Mouse (Mus musculus) liver, embryonic 15.5 days (tissue): Measurements from ENCODE around the gene Pid1. TPM values are rescaled to one million over a fixed set of nuclear protein-coding genes. Genes with fewer than 3 reads are reported as not detected.
"Not testable (repeated sequence)": the region's sequence is repeated elsewhere in the genome, so short reads cannot be mapped to it uniquely, and the experiment has no call there.

Experiments
- ATAC-seq: fragments of 200-750 bp; cut with Nextera tagmentation; 2 replicates; pipeline ENCODE4 v1.8.0; 2017; ENCODE audit warnings: moderate number of reproducible peaks, mild to moderate bottlenecking, moderate library complexity; ENCODE audit not compliant: insufficient read depth
- H3K27ac ChIP-seq: fragments of 300-500 bp; sonication (generic); replicated peaks from 2 replicates; pipeline ENCODE4 v1.5.1; 2015; ENCODE audit warnings: mild to moderate bottlenecking, inconsistent platforms
- H3K27me3 ChIP-seq: fragments of 300-500 bp; sonication (generic); 2 replicates; pipeline ENCODE4 v1.6.1; 2015; ENCODE audit warnings: mild to moderate bottlenecking, inconsistent platforms
- H3K36me3 ChIP-seq: fragments of 300-500 bp; sonication (generic); replicated peaks from 2 replicates; pipeline ENCODE4 v1.6.1; 2015; ENCODE audit warnings: moderate library complexity, mild to moderate bottlenecking, inconsistent platforms
- H3K4me1 ChIP-seq: fragments of 300-500 bp; sonication (generic); replicated peaks from 2 replicates; pipeline ENCODE4 v1.6.1; 2015; ENCODE audit warnings: inconsistent platforms
- H3K4me2 ChIP-seq: fragments of 300-500 bp; sonication (generic); 2 replicates; pipeline ENCODE4 v1.6.1; 2015; ENCODE audit warnings: moderate library complexity, mild to moderate bottlenecking, inconsistent platforms
- H3K4me3 ChIP-seq: fragments of 300-500 bp; sonication (generic); replicated peaks from 2 replicates; pipeline ENCODE4 v1.5.1; 2015; ENCODE audit warnings: mild to moderate bottlenecking, inconsistent platforms
- H3K9ac ChIP-seq: fragments of 300-500 bp; sonication (generic); 2 replicates; pipeline ENCODE4 v1.6.1; 2015; ENCODE audit warnings: moderate library complexity, mild to moderate bottlenecking, inconsistent platforms
- H3K9me3 ChIP-seq: fragments of 300-500 bp; sonication (generic); replicated peaks from 2 replicates; pipeline ENCODE4 v1.6.1; 2016; ENCODE audit warnings: inconsistent platforms
- WGBS: fragments of 180-500 bp; shearing (Covaris S2); methylation state at CpG from one replicate; pipeline ENCODE4 v1.1.7; 2015; ENCODE audit warnings: mixed read lengths; ENCODE audit not compliant: insufficient replicate concordance; 5-methylcytosine and 5-hydroxymethylcytosine counted together
- polyA plus RNA-seq: library from polyadenylated mRNA; unstranded; fragments of >200 nt; fragmentation: Nextera tagmentation; extraction: Ambion mirVana; gene quantifications from 2 replicates; pipeline ENCODE4 v1.2.1, GENCODE M21; 2015

Gene Pid1
- polyA plus RNA-seq, 1 experiment from 2014 or later, result 19.9 TPM

- H3K27ac ChIP-seq, result no peak overlapping the region
- no peaks in the 10 kb centered on the region for H3K36me3 ChIP-seq
- no peaks in the 10 kb centered on the region for H3K27me3 ChIP-seq
- no peak overlapping the region for H3K4me2 ChIP-seq
- H3K9ac ChIP-seq, result no peak overlapping the region
- H3K9me3 ChIP-seq, result no peaks in the 10 kb centered on the region
- WGBS, result 21% methylated on average over 2 of the region's 2 CpGs
- no peak for ATAC-seq
- H3K4me3 ChIP-seq, result no peak overlapping the region
- 0 out of 2 replicates have a peak, but pooled peaks cover 9% of the 10 kb centered on the region for H3K4me1 ChIP-seq
Observed at GRCm38 (mm10) chr1:84217777-84218176, 146.2 kb downstream of the Pid1 start.

GRCm38 (mm10) chr1:84211507-84211906 is 152.5 kb downstream of the Pid1 start:
- no peak overlapping the region for H3K27ac ChIP-seq
- no peaks in the 10 kb centered on the region for H3K4me1 ChIP-seq
- WGBS, result 58% methylated on average over 9 of the region's 9 CpGs
- H3K27me3 ChIP-seq, result no peaks in the 10 kb centered on the region
- no peak overlapping the region for H3K4me3 ChIP-seq
- ATAC-seq, result no peak
- H3K36me3 ChIP-seq, result no peaks in the 10 kb centered on the region
- no peak overlapping the region for H3K9ac ChIP-seq
- H3K4me2 ChIP-seq, result no peak overlapping the region
- no peaks in the 10 kb centered on the region for H3K9me3 ChIP-seq

GRCm38 (mm10) chr1:84205746-84206145 is 158.2 kb downstream of the Pid1 start:
- not testable (repeated sequence) for H3K4me1 ChIP-seq, ATAC-seq, H3K27ac ChIP-seq, H3K4me2 ChIP-seq, H3K9me3 ChIP-seq, H3K27me3 ChIP-seq, H3K9ac ChIP-seq, H3K36me3 ChIP-seq, H3K4me3 ChIP-seq
- 82% methylated on average over 3 of the region's 3 CpGs for WGBS

- no peak for ATAC-seq
- no peak overlapping the region for H3K9ac ChIP-seq
- no peak overlapping the region for H3K4me2 ChIP-seq
- no peaks in the 10 kb centered on the region for H3K9me3 ChIP-seq
- 41% methylated on average over 4 of the region's 4 CpGs for WGBS
- H3K27ac ChIP-seq, result no peak overlapping the region
- no peaks in the 10 kb centered on the region for H3K4me1 ChIP-seq
- H3K36me3 ChIP-seq, result no peaks in the 10 kb centered on the region
- no peaks in the 10 kb centered on the region for H3K27me3 ChIP-seq
- no peak overlapping the region for H3K4me3 ChIP-seq
Observed at GRCm38 (mm10) chr1:84203494-84203893, 160.5 kb downstream of the Pid1 start.

GRCm38 (mm10) chr1:84199890-84200289 is 164.1 kb downstream of the Pid1 start:
- H3K4me2 ChIP-seq, result no peak overlapping the region
- H3K9me3 ChIP-seq, result no peaks in the 10 kb centered on the region
- H3K27me3 ChIP-seq, result no peaks in the 10 kb centered on the region
- no peak overlapping the region for H3K27ac ChIP-seq
- H3K9ac ChIP-seq, result no peak overlapping the region
- no peak for ATAC-seq
- no peaks in the 10 kb centered on the region for H3K36me3 ChIP-seq
- H3K4me3 ChIP-seq, result no peak overlapping the region
- no peaks in the 10 kb centered on the region for H3K4me1 ChIP-seq
- 26% methylated on average over 2 of the region's 2 CpGs for WGBS

GRCm38 (mm10) chr1:84198887-84199286 is 165.1 kb downstream of the Pid1 start:
- WGBS, result 55% methylated on average over 2 of the region's 2 CpGs
- ATAC-seq, result no peak
- H3K4me1 ChIP-seq, result no peaks in the 10 kb centered on the region

GRCm38 (mm10) chr1:84192167-84192566 is 171.8 kb downstream of the Pid1 start:
- H3K27me3 ChIP-seq, result no peaks in the 10 kb centered on the region
- H3K9ac ChIP-seq, result no peak overlapping the region
- H3K27ac ChIP-seq, result no peak overlapping the region
- no peaks in the 10 kb centered on the region for H3K9me3 ChIP-seq
- no peak overlapping the region for H3K4me3 ChIP-seq
- H3K4me1 ChIP-seq, result no peaks in the 10 kb centered on the region
- no peak overlapping the region for H3K4me2 ChIP-seq
- no peaks in the 10 kb centered on the region for H3K36me3 ChIP-seq
- no peak for ATAC-seq

More at GRCm38 (mm10) chr1:84198887-84199286, 165.1 kb downstream of the Pid1 start:
- H3K4me2 ChIP-seq, result no peak overlapping the region
- no peak overlapping the region for H3K4me3 ChIP-seq
- H3K9me3 ChIP-seq, result no peaks in the 10 kb centered on the region
- no peak overlapping the region for H3K9ac ChIP-seq
- no peaks in the 10 kb centered on the region for H3K27me3 ChIP-seq
- no peaks in the 10 kb centered on the region for H3K36me3 ChIP-seq
- no peak overlapping the region for H3K27ac ChIP-seq

GRCm38 (mm10) chr1:84189446-84189845 is 174.5 kb downstream of the Pid1 start:
- 57% methylated on average over 5 of the region's 5 CpGs for WGBS
- Histone ChIP-seq H3K27ac (no peak overlapping the region), H3K9ac (no peak overlapping the region), H3K4me1 (no peaks in the 10 kb centered on the region), H3K4me3 (no peak overlapping the region), H3K4me2 (no peak overlapping the region), H3K27me3 (no peaks in the 10 kb centered on the region), H3K9me3 (no peaks in the 10 kb centered on the region; the same call in 1 of the 2 replicates), H3K36me3 (no peaks in the 10 kb centered on the region)
- no peak for ATAC-seq

GRCm38 (mm10) chr1:84186756-84187437 is 177.1 kb downstream of the Pid1 start:
- WGBS, result 45% methylated on average over 4 of the region's 4 CpGs
- Histone ChIP-seq H3K36me3 (no peaks in the 10 kb centered on the region), H3K9ac (no peak overlapping the region), H3K27ac (no peak overlapping the region), H3K4me1 (no peaks in the 10 kb centered on the region), H3K4me2 (no peak overlapping the region), H3K4me3 (no peak overlapping the region), H3K27me3 (no peaks in the 10 kb centered on the region), H3K9me3 (no peaks in the 10 kb centered on the region; the same call in 1 of the 2 replicates)
- ATAC-seq, result no peak

- Histone ChIP-seq H3K4me2 (no peak overlapping the region), H3K4me3 (no peak overlapping the region), H3K36me3 (no peaks in the 10 kb centered on the region), H3K27me3 (no peaks in the 10 kb centered on the region), H3K27ac (no peak overlapping the region), H3K9me3 (no peaks in the 10 kb centered on the region), H3K9ac (no peak overlapping the region), H3K4me1 (no peaks in the 10 kb centered on the region)
- 46% methylated on average over 1 of the region's 1 CpGs for WGBS
- ATAC-seq, result no peak
Observed at GRCm38 (mm10) chr1:84177696-84178095, 186.3 kb downstream of the Pid1 start.

GRCm38 (mm10) chr1:84177033-84177432 is 186.9 kb downstream of the Pid1 start:
- no peaks in the 10 kb centered on the region for H3K4me1 ChIP-seq
- WGBS, result 50% methylated on average over 2 of the region's 2 CpGs

GRCm38 (mm10) chr1:84172941-84173340 is 191.0 kb downstream of the Pid1 start:
- H3K9ac ChIP-seq, result no peak overlapping the region
- ATAC-seq, result no peak
- no peaks in the 10 kb centered on the region for H3K27me3 ChIP-seq
- H3K4me1 ChIP-seq, result no peaks in the 10 kb centered on the region
- H3K36me3 ChIP-seq, result no peaks in the 10 kb centered on the region
- H3K27ac ChIP-seq, result no peak overlapping the region
- no peak overlapping the region for H3K4me3 ChIP-seq
- 66% methylated on average over 6 of the region's 6 CpGs for WGBS
- H3K9me3 ChIP-seq, result no peaks in the 10 kb centered on the region
- H3K4me2 ChIP-seq, result no peak overlapping the region

More at GRCm38 (mm10) chr1:84177033-84177432, 186.9 kb downstream of the Pid1 start:
- no peak overlapping the region for H3K4me3 ChIP-seq
- ATAC-seq, result no peak
- no peak overlapping the region for H3K9ac ChIP-seq
- H3K9me3 ChIP-seq, result no peaks in the 10 kb centered on the region
- no peak overlapping the region for H3K4me2 ChIP-seq
- no peaks in the 10 kb centered on the region for H3K27me3 ChIP-seq
- H3K27ac ChIP-seq, result no peak overlapping the region
- H3K36me3 ChIP-seq, result no peaks in the 10 kb centered on the region
